Mouse (Mus musculus): ENCODE results near the gene Frs2.

DNA sequence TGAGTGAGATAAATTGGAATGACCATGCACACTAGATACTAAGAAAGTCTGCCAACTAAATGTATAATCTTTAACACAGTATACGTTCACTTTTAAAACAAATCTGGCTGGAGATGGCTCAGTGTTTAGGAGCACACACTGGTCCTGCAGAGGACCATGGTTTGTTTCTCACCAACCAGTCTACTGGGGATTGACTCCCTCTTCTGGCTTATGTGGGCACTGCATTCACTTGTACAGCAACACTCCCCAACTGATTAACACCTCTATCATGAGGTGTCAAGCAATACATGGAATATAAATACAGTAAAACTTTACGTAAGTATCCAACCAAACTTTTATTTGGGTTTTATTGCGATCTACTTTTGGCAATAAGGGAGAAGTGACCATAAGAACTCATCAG is 79.2 kb downstream of the Frs2 start:
- TF ChIP-seq POLR2A (IDR thresholded peaks at IDR 0.05; ENCODE audit: borderline replicate concordance, control insufficient read depth, low read depth, low read length) (no peak), CTCF (IDR thresholded peaks at IDR 0.05; ENCODE audit: control insufficient read depth, insufficient read depth, low read length) (no peak)
